Mouse (Mus musculus) kidney, embryonic 15.5 days (tissue): Measurements from ENCODE around the gene Asb5. TPM values are rescaled to one million over a fixed set of nuclear protein-coding genes. Genes with fewer than 3 reads are reported as not detected.

ENCODE experiments used
- ATAC-seq: fragments of 200-750 bp; cut with Nextera tagmentation; replicated peaks from 2 replicates; pipeline ENCODE4 v1.8.0; 2017; ENCODE audit warnings: moderate TSS enrichment; ENCODE audit not compliant: low FRiP score
- H3K27ac ChIP-seq: fragments of 300-500 bp; sonication (generic); 2 replicates; pipeline ENCODE4 v1.5.1; 2015; ENCODE audit warnings: mild to moderate bottlenecking, inconsistent platforms
- H3K27me3 ChIP-seq: fragments of 300-500 bp; sonication (generic); 2 replicates; pipeline ENCODE4 v1.6.1; 2015; ENCODE audit warnings: inconsistent platforms
- H3K36me3 ChIP-seq: fragments of 300-500 bp; sonication (generic); 2 replicates; pipeline ENCODE4 v1.6.1; 2015; ENCODE audit warnings: inconsistent platforms
- H3K4me1 ChIP-seq: fragments of 300-500 bp; sonication (generic); 2 replicates; pipeline ENCODE4 v1.6.1; 2015; ENCODE audit warnings: inconsistent platforms
- H3K4me2 ChIP-seq: fragments of 300-500 bp; sonication (generic); 2 replicates; pipeline ENCODE4 v1.6.1; 2015; ENCODE audit warnings: moderate library complexity, mild to moderate bottlenecking, inconsistent platforms
- H3K4me3 ChIP-seq: fragments of 300-500 bp; sonication (generic); replicated peaks from 2 replicates; pipeline ENCODE4 v1.5.1; 2015; ENCODE audit warnings: mild to moderate bottlenecking, inconsistent platforms
- H3K9ac ChIP-seq: fragments of 300-500 bp; sonication (generic); 2 replicates; pipeline ENCODE4 v1.6.1; 2015; ENCODE audit warnings: mild to moderate bottlenecking, inconsistent platforms
- H3K9me3 ChIP-seq: fragments of 300-500 bp; sonication (generic); replicated peaks from 2 replicates; pipeline ENCODE4 v1.6.1; 2016; ENCODE audit warnings: inconsistent platforms
- WGBS: fragments of 180-500 bp; shearing (Covaris S2); methylation state at CpG from one replicate; pipeline ENCODE4 v1.1.7; 2015; ENCODE audit warnings: mixed read lengths; 5-methylcytosine and 5-hydroxymethylcytosine counted together
- polyA plus RNA-seq: library from polyadenylated mRNA; unstranded; fragments of >200 nt; fragmentation: Nextera tagmentation; extraction: Ambion mirVana; gene quantifications from 2 replicates; pipeline ENCODE4 v1.2.1, GENCODE M21; 2015

Asb5 gene
- 4.2 and 5.3 TPM in 2 replicates for polyA plus RNA-seq

GRCm38 (mm10) chr8:54529382-54530296 lies at the start of gene Asb5, which contains the start of gene Spcs3:
TSS of gene Asb5 (plus strand) at chr8:54529580.
TSS of gene Spcs3 (minus strand) at chr8:54529998.
- Histone ChIP-seq H3K9me3 (no peaks in the 10 kb centered on the region), H3K36me3 (peaks cover 14% of the 10 kb centered on the region), H3K27me3 (no peaks in the 10 kb centered on the region), H3K4me1 (peaks cover 18% of the 10 kb centered on the region), H3K4me3 (peak within 1 kb of the TSS; percentile 95), H3K27ac (peak within 1 kb of the TSS; percentile 93), H3K9ac (peak within 1 kb of the TSS; percentile 95), H3K4me2 (peak within 1 kb of the TSS; percentile 65)
- WGBS, result under 1% methylated on average over 75 of the region's 89 CpGs
- ATAC-seq, result peak; percentile 98

GRCm38 (mm10) chr8:54486555-54487273 lies 42.7 kb upstream of the Asb5 start:
- H3K9ac ChIP-seq, result 0 out of 2 replicates have a peak overlapping the region, but pooled peaks have one; percentile 4
- no peaks in the 10 kb centered on the region for H3K9me3 ChIP-seq
- H3K4me3 ChIP-seq, result peak overlapping the region; percentile 33
- peaks cover 16% of the 10 kb centered on the region for H3K4me1 ChIP-seq
- WGBS, result 16% methylated on average over 19 of the region's 19 CpGs
- peak overlapping the region; percentile 58 for H3K4me2 ChIP-seq
- peaks cover 4% of the 10 kb centered on the region; the same call in 1 of the 2 replicates for H3K27me3 ChIP-seq
- peak; percentile 57; the same call in 1 of the 2 replicates for ATAC-seq
- no peak overlapping the region for H3K27ac ChIP-seq
- H3K36me3 ChIP-seq, result no peaks in the 10 kb centered on the region

DNA sequence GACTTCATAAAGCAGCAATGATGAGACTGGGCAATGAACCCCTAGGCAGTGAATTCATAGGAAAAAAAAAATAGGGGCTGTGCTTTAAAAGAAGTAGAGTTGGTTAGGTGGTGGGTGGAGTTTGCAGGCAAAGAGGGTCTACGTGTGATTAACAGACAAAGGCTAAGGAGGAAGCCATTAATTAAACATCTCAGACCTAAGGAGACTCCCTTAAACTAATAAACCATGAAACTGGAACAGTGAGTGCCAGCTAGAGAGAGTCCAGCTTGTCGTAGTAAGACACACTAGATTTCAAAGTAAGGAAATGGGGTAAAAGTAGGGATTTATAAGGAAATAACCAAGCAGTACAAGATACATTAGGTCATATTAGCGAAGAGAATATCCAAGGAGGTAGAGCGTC lies 40.9 kb upstream of the Asb5 start:
- Histone ChIP-seq H3K9ac (no peak overlapping the region), H3K27ac (no peak overlapping the region), H3K9me3 (no peaks in the 10 kb centered on the region), H3K4me2 (no peak overlapping the region), H3K4me1 (peaks cover 16% of the 10 kb centered on the region), H3K27me3 (peaks cover 9% of the 10 kb centered on the region; the same call in 1 of the 2 replicates), H3K36me3 (no peaks in the 10 kb centered on the region), H3K4me3 (no peak overlapping the region)
- 53% methylated on average over 4 of the region's 4 CpGs for WGBS
- 0 out of 2 replicates have a peak, but pooled peaks have one; percentile 57 for ATAC-seq

GRCm38 (mm10) chr8:54491057-54491690 lies 38.2 kb upstream of the Asb5 start:
- H3K27me3 ChIP-seq, result peaks cover 9% of the 10 kb centered on the region; the same call in 1 of the 2 replicates
- no peak overlapping the region for H3K4me3 ChIP-seq
- H3K4me2 ChIP-seq, result no peak overlapping the region
- H3K9me3 ChIP-seq, result no peaks in the 10 kb centered on the region
- peaks cover 16% of the 10 kb centered on the region for H3K4me1 ChIP-seq
- 18% methylated on average over 6 of the region's 6 CpGs for whole genome bisulfite sequencing
- no peaks in the 10 kb centered on the region for H3K36me3 ChIP-seq
- 0 out of 2 replicates have a peak, but pooled peaks have one; percentile 24 for ATAC-seq
- no peak overlapping the region for H3K9ac ChIP-seq
- no peak overlapping the region for H3K27ac ChIP-seq

DNA sequence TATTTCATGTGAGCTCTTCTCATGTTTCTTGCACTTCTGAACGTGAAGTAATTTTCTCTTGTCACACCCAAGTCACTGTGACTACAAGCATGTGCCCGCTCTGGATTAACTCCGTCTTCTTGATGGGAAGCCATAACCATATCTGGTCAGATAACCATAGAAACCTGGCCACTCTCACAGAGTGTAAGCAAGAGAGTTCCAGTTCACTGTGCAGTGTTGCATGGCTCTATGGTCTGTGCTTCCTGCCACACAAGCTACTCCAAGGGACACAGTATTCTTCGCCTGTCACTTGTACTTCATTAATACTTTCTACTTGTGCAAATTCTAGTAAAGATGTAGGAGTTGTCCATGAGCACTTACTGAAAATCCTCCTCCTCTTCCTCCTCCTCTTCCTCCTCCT lies 37.4 kb upstream of the Asb5 start:
- WGBS, result 65% methylated on average over 4 of the region's 4 CpGs
- Histone ChIP-seq H3K4me1 (peaks cover 10% of the 10 kb centered on the region), H3K27ac (no peak overlapping the region), H3K4me2 (no peak overlapping the region), H3K9me3 (no peaks in the 10 kb centered on the region), H3K4me3 (no peak overlapping the region), H3K27me3 (peaks cover 9% of the 10 kb centered on the region; the same call in 1 of the 2 replicates), H3K36me3 (no peaks in the 10 kb centered on the region), H3K9ac (no peak overlapping the region)
- ATAC-seq, result no peak

DNA sequence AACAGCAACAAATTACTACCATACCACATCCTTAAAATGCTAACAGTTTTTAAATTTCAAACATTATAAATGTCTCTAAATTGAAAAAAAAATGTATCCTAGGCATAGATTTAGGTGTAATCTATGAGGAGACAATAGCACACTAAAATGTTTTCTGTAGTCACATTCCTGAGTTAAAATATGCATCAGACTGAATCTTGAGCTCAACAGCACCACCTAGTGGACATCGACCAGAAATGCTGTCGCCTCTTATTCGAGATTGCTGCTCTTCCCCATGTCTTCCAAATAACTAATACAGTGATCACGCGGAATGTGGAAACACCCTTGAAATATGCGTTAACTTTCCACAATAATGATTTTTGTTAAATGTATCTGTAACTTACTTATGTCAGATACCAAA lies 36.3 kb upstream of the Asb5 start:
- H3K36me3 ChIP-seq, result no peaks in the 10 kb centered on the region
- H3K9ac ChIP-seq, result no peak overlapping the region
- no peak overlapping the region for H3K4me2 ChIP-seq
- WGBS, result 15% methylated on average over 6 of the region's 6 CpGs
- no peak overlapping the region for H3K4me3 ChIP-seq
- 0 out of 2 replicates have a peak, but pooled peaks cover 7% of the 10 kb centered on the region for H3K4me1 ChIP-seq
- ATAC-seq, result no peak
- peaks cover 9% of the 10 kb centered on the region; the same call in 1 of the 2 replicates for H3K27me3 ChIP-seq
- no peak overlapping the region for H3K27ac ChIP-seq
- no peaks in the 10 kb centered on the region for H3K9me3 ChIP-seq

DNA sequence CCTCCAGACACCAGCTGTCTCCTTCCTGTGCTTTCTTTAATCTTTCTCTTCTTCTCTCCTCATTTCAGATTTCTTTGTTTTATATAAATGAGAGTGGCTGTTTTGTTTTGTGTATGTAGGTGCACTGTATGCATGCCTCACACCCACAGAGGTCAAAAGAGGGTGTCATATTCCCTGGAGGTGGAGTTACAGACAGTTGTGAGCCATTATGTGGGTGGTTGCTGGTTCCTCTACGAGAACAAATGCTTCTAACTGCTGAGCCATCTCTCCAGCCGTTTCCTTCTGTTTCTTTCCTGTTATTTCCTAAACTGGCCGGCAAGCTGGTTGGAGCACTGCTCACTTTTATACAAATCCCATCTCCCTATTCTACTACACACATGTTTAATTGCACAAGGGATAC lies 35.5 kb upstream of the Asb5 start:
- no peak overlapping the region for H3K27ac ChIP-seq
- no peak overlapping the region for H3K4me3 ChIP-seq
- H3K9me3 ChIP-seq, result no peaks in the 10 kb centered on the region
- no peaks in the 10 kb centered on the region for H3K36me3 ChIP-seq
- peaks cover 9% of the 10 kb centered on the region; the same call in 1 of the 2 replicates for H3K27me3 ChIP-seq
- H3K9ac ChIP-seq, result no peak overlapping the region
- 41% methylated on average over 3 of the region's 3 CpGs for WGBS
- 0 out of 2 replicates have a peak, but pooled peaks cover 3% of the 10 kb centered on the region for H3K4me1 ChIP-seq
- no peak for ATAC-seq
- H3K4me2 ChIP-seq, result no peak overlapping the region

DNA sequence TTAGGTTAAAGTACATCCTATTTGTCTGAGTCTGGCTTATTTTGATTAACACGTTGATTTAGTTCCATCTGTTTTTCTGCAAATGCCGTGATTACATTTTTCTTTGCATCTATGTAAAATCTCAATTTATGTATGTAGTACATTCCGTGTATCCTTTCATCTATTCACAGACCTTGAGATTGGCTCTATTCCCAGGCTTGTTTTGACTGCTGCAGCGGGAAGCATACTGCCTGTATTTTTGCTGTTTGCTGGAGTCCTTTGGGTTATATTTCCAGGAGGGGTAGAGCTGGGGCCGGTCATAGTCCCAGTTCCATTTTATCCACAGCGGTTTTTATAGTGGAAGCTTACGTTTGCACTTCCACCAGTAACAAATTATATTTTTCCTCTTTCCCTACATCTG lies 26.3 kb upstream of the Asb5 start:
- no peak overlapping the region for H3K4me3 ChIP-seq
- H3K36me3 ChIP-seq, result no peaks in the 10 kb centered on the region
- no peak overlapping the region for H3K27ac ChIP-seq
- no peaks in the 10 kb centered on the region for H3K27me3 ChIP-seq
- no peaks in the 10 kb centered on the region for H3K9me3 ChIP-seq
- 61% methylated on average over 7 of the region's 7 CpGs for WGBS
- H3K4me2 ChIP-seq, result no peak overlapping the region
- H3K4me1 ChIP-seq, result no peaks in the 10 kb centered on the region
- H3K9ac ChIP-seq, result no peak overlapping the region
- no peak for ATAC-seq

- H3K27me3 ChIP-seq, result no peaks in the 10 kb centered on the region
- H3K4me2 ChIP-seq, result no peak overlapping the region
- H3K4me1 ChIP-seq, result peaks cover 6% of the 10 kb centered on the region; the same call in 1 of the 2 replicates
- WGBS, result 46% methylated on average over 2 of the region's 2 CpGs
- no peak overlapping the region for H3K9ac ChIP-seq
- H3K36me3 ChIP-seq, result no peaks in the 10 kb centered on the region
- no peaks in the 10 kb centered on the region for H3K9me3 ChIP-seq
- no peak for ATAC-seq
- H3K27ac ChIP-seq, result no peak overlapping the region
- H3K4me3 ChIP-seq, result no peak overlapping the region
Observed at GRCm38 (mm10) chr8:54505060-54505459, 24.3 kb upstream of the Asb5 start.

GRCm38 (mm10) chr8:54507428-54508095 lies 21.8 kb upstream of the Asb5 start:
- H3K9me3 ChIP-seq, result no peaks in the 10 kb centered on the region
- peaks cover 6% of the 10 kb centered on the region; the same call in 1 of the 2 replicates for H3K4me1 ChIP-seq
- H3K27ac ChIP-seq, result no peak overlapping the region
- no peaks in the 10 kb centered on the region for H3K27me3 ChIP-seq
- H3K9ac ChIP-seq, result no peak overlapping the region
- no peaks in the 10 kb centered on the region for H3K36me3 ChIP-seq
- 32% methylated on average over 6 of the region's 6 CpGs for WGBS
- H3K4me3 ChIP-seq, result no peak overlapping the region
- ATAC-seq, result peak; percentile 82
- no peak overlapping the region for H3K4me2 ChIP-seq

- Histone ChIP-seq H3K9me3 (no peaks in the 10 kb centered on the region), H3K27me3 (no peaks in the 10 kb centered on the region), H3K9ac (no peak overlapping the region), H3K4me1 (peaks cover 6% of the 10 kb centered on the region; the same call in 1 of the 2 replicates), H3K36me3 (no peaks in the 10 kb centered on the region), H3K27ac (no peak overlapping the region), H3K4me2 (no peak overlapping the region), H3K4me3 (no peak overlapping the region)
- WGBS, result 21% methylated on average over 1 of the region's 1 CpGs
- no peak for ATAC-seq
Observed at GRCm38 (mm10) chr8:54508096-54508456, 21.3 kb upstream of the Asb5 start.
